Mouse (Mus musculus): ENCODE measurements around the gene Gm8297.
"Not testable (repeated sequence)": the region's sequence is repeated elsewhere in the genome, so short reads cannot be mapped to it uniquely, and the experiment has no call there.

Gene Gm8297

GRCm38 (mm10) chr14:4983635-4984034 lies at the start of gene Gm8297:
Gene Gm8297 (plus strand): TSS chr14:4983935.
- not testable (repeated sequence) for DNase-seq

- DNase-seq = not testable (repeated sequence)
Observed at GRCm38 (mm10) chr14:5015591-5015990, 31.9 kb downstream of the Gm8297 start, which contains the start of gene Gm3298. Gene Gm3298 (plus strand): TSS chr14:5015891.

Measured in thymus, postnatal 25 days (tissue).